ENCODE assay signal across 13 mouse cellular contexts in genomic region chr8:12439044-12439443, GRCm38 (mm10). TPM values are rescaled to one million over a fixed set of nuclear protein-coding genes. Genes with fewer than 3 reads are reported as not detected.
A peak's percentile ranks its signal among the peaks of the same experiment; 100 is the strongest.
DNase-seq lines count a peak whose midpoint lies in the region; ATAC-seq and TF ChIP-seq lines count a peak whose summit lies in the region.
"Had no signal": no experiment of that assay in that cellular context is flagged by ENCODE, and none has a peak within 500 bp of the region (broad histone marks: within the 10 kb centered on the region; RNA-seq: fewer than 3 reads in every experiment).

No protein-coding gene starts in this region.

- H3K4me1 ChIP-seq in limb, embryonic 11.5 days (ENCODE audit: control insufficient read depth, insufficient read depth, low read length): no peaks in the 10 kb centered on the region
- 0 out of 2 replicates have a peak, but pooled peaks cover 5% of the 10 kb centered on the region for H3K4me1 ChIP-seq in limb, embryonic 10.5 days
- H3K4me1 ChIP-seq in ES-E14 (ENCODE audit: control insufficient read depth in 2 of 2, insufficient read depth in 2 of 2, low read length in 2 of 2, poor library complexity in 1 of 2): peaks cover 10 to 21% of the 10 kb centered on the region in 2 experiments
- H3K4me1 ChIP-seq in midbrain, embryonic 14.5 days (ENCODE audit: control insufficient read depth, insufficient read depth, low read length): no peaks in the 10 kb centered on the region
- H3K4me1 ChIP-seq: liver, embryonic 15.5 days; megakaryocyte, embryonic 14.5 days had no signal

- intact Hi-C loops in left cerebral cortex, postnatal 25 days (cut with DNase I): no loop called here

- H3K9ac ChIP-seq in limb, embryonic 11.5 days (ENCODE audit: low read length): no peak overlapping the region
- H3K9ac ChIP-seq in ES-E14 (ENCODE audit: insufficient read depth, low read depth, low read length, poor library complexity, severe bottlenecking): peak overlapping the region; percentile 45; the same call in 1 of the 2 replicates
- no peak overlapping the region for H3K9ac ChIP-seq in midbrain, embryonic 14.5 days (replicated peaks; ENCODE audit: low read length)
- H3K9ac ChIP-seq: liver, embryonic 15.5 days had no signal

- H3K9me3 ChIP-seq in limb, embryonic 11.5 days (ENCODE audit: control insufficient read depth, low read length): no peaks in the 10 kb centered on the region
- H3K9me3 ChIP-seq in limb, embryonic 10.5 days (replicated peaks): no peaks in the 10 kb centered on the region
- H3K9me3 ChIP-seq in ES-E14 (ENCODE audit: control insufficient read depth, insufficient read depth, low read depth, low read length): no peaks in the 10 kb centered on the region
- H3K9me3 ChIP-seq in midbrain, embryonic 14.5 days (ENCODE audit: control insufficient read depth, low read length): no peaks in the 10 kb centered on the region
- H3K9me3 ChIP-seq: liver, embryonic 15.5 days had no signal

- in situ Hi-C loops in ES-E14 (cut with MboI; ENCODE audit: low sequenced_read_pairs in 2 of 2, unreplicated experiment in 2 of 2): no loop called here

- WGBS in limb, embryonic 11.5 days: 21% methylated on average over 4 of the region's 4 CpGs
- 21% methylated on average over 4 of the region's 4 CpGs for WGBS in limb, embryonic 10.5 days
- WGBS in midbrain, embryonic 14.5 days: 37% methylated on average over 4 of the region's 4 CpGs

- ATAC-seq in limb, embryonic 11.5 days (ENCODE audit: insufficient number of reproducible peaks, low FRiP score, low TSS enrichment, low read depth): no peak
- ATAC-seq in midbrain, embryonic 14.5 days (ENCODE audit: low FRiP score, low TSS enrichment): no peak

- no peaks in the 10 kb centered on the region for H3K36me3 ChIP-seq in limb, embryonic 11.5 days (ENCODE audit: control insufficient read depth, insufficient read depth, low read length)
- no peaks in the 10 kb centered on the region for H3K36me3 ChIP-seq in limb, embryonic 10.5 days
- no peaks in the 10 kb centered on the region for H3K36me3 ChIP-seq in ES-E14 (ENCODE audit: control insufficient read depth, insufficient read depth, low read length, poor library complexity, severe bottlenecking)
- no peaks in the 10 kb centered on the region for H3K36me3 ChIP-seq in midbrain, embryonic 14.5 days (ENCODE audit: control insufficient read depth, insufficient read depth, low read length)
- H3K36me3 ChIP-seq: liver, embryonic 15.5 days had no signal

- peaks cover 2% of the 10 kb centered on the region for H3K27me3 ChIP-seq in limb, embryonic 11.5 days (ENCODE audit: control insufficient read depth, insufficient read depth, low read length)
- H3K27me3 ChIP-seq in limb, embryonic 10.5 days (ENCODE audit: low read depth, poor library complexity, severe bottlenecking): peaks cover 47% of the 10 kb centered on the region
- H3K27me3 ChIP-seq in midbrain, embryonic 14.5 days (ENCODE audit: control insufficient read depth, insufficient read depth, low read length): peaks cover under 1% of the 10 kb centered on the region; the same call in 1 of the 2 replicates

- no peak overlapping the region for H3K4me3 ChIP-seq in limb, embryonic 11.5 days (ENCODE audit: low read depth, low read length)
- no peak overlapping the region for H3K4me3 ChIP-seq in limb, embryonic 10.5 days
- peak overlapping the region; percentile 55 to 63 for H3K4me3 ChIP-seq in ES-E14 (ENCODE audit: insufficient read depth in 1 of 2, low read depth in 1 of 2, low read length in 2 of 2, poor library complexity in 1 of 2, severe bottlenecking in 1 of 2)
- no peak overlapping the region for H3K4me3 ChIP-seq in midbrain, embryonic 14.5 days (replicated peaks; ENCODE audit: low read depth, low read length)
- H3K4me3 ChIP-seq: liver, embryonic 15.5 days; megakaryocyte, embryonic 14.5 days had no signal

- H3K27ac ChIP-seq in limb, embryonic 11.5 days (replicated peaks; ENCODE audit: low read depth, low read length): no peak overlapping the region
- no peak overlapping the region for H3K27ac ChIP-seq in limb, embryonic 10.5 days
- H3K27ac ChIP-seq in ES-E14 (ENCODE audit: insufficient read depth, low read depth, low read length, poor library complexity, severe bottlenecking): peak overlapping the region; percentile 54; the same call in 1 of the 2 replicates
- no peak overlapping the region for H3K27ac ChIP-seq in midbrain, embryonic 14.5 days (replicated peaks; ENCODE audit: low read depth, low read length)
- H3K27ac ChIP-seq: liver, embryonic 15.5 days had no signal

- peak; percentile 35 for DNase-seq in limb, embryonic 11.5 days (ENCODE audit: low spot score)
- no peak for DNase-seq in limb, embryonic 10.5 days (ENCODE audit: low spot score)
- peak; percentile 90 for DNase-seq in ES-E14 (ENCODE audit: low read depth, low spot score)
- peak; percentile 59 for DNase-seq in embryo, embryonic 11 days
- peak; percentile 52 for DNase-seq in midbrain, embryonic 14.5 days
- DNase-seq in left cerebral cortex, postnatal 25 days (ENCODE audit: low spot score in 2 of 2): no peak
- DNase-seq in urinary bladder, postnatal 14 days (ENCODE audit: low spot score): no peak
- DNase-seq: cerebellum, adult 9-10 months; heart, postnatal 36 days had no signal

- H3K4me2 ChIP-seq in limb, embryonic 11.5 days (ENCODE audit: low read depth, severe bottlenecking): no peak overlapping the region
- H3K4me2 ChIP-seq in midbrain, embryonic 14.5 days (ENCODE audit: low read length): no peak overlapping the region
- H3K4me2 ChIP-seq: liver, embryonic 15.5 days had no signal

TF ChIP-seq in ES-E14, 5 proteins besides CTCF, POLR2A, EP300 and RAD21:
- no peak for TF ChIP-seq ZNF384 (IDR thresholded peaks at IDR 0.05; ENCODE audit: low read depth, low read length)
- TF ChIP-seq ZC3H11A (IDR thresholded peaks at IDR 0.05; ENCODE audit: borderline replicate concordance, low read depth, low read length): no peak
- TF ChIP-seq HCFC1 (IDR thresholded peaks at IDR 0.05; ENCODE audit: borderline replicate concordance, insufficient read depth, low read length): no peak
- no peak for TF ChIP-seq CHD2 (IDR thresholded peaks at IDR 0.05; ENCODE audit: low read depth, low read length)
- no peak for TF ChIP-seq MAFK (IDR thresholded peaks at IDR 0.05; ENCODE audit: insufficient read depth, low read depth, low read length)

RNA-seq across cellular contexts. Expression of gene Sox1, which starts 43.9 kb away (rescaled TPM):
- polyA plus RNA-seq in limb, embryonic 11.5 days (2014; fragmentation: Nextera tagmentation; extraction: Ambion mirVana): not detected in 2 replicates
- polyA plus RNA-seq in limb, embryonic 10.5 days (2016; fragmentation: Nextera tagmentation; extraction: Ambion mirVana): not detected in 2 replicates
- 0.63 and 1.0 TPM in 2 replicates for total RNA-seq in ES-E14 (2012; rRNA removed)
- 3.4 and 3.8 TPM in 2 replicates for polyA plus RNA-seq in midbrain, embryonic 14.5 days (2014; fragmentation: Nextera tagmentation; extraction: Ambion mirVana)
- 10 to 100 TPM in 1 of 2 experiments, 1 to 10 TPM in 1; 7.3 to 11.6 TPM for total RNA-seq in left cerebral cortex, postnatal 25 days (2021)
- total RNA-seq: granulocyte monocyte progenitor cell, adult 5-6 weeks; heart, postnatal 36 days had no signal
- polyA plus RNA-seq: kidney, embryonic 14.5 days; liver, embryonic 15.5 days had no signal

Comparison
In these comparisons a context has a peak if more than half of its experiments do, and no peak if none do; other contexts are left out.
1. DNase-seq: peak in limb, embryonic 11.5 days (single experiment), ES-E14 (single experiment), embryo, embryonic 11 days (single experiment) and midbrain, embryonic 14.5 days (single experiment); none in limb, embryonic 10.5 days (single experiment), left cerebral cortex, postnatal 25 days (0 of 2) and urinary bladder, postnatal 14 days (single experiment).
2. H3K4me3 ChIP-seq: peak in ES-E14 (2 of 2); none in limb, embryonic 11.5 days (single experiment), limb, embryonic 10.5 days (single experiment) and midbrain, embryonic 14.5 days (single experiment).